Mouse (Mus musculus) forebrain, embryonic 11.5 days (tissue): ENCODE data around the gene Ptms. TPM values are rescaled to one million over a fixed set of nuclear protein-coding genes. Genes with fewer than 3 reads are reported as not detected.
A peak's percentile ranks its signal among the peaks of the same experiment; 100 is the strongest.

Experiments
- ATAC-seq: fragments of 200-750 bp; cut with Nextera tagmentation; replicated peaks from 2 replicates; pipeline ENCODE4 v1.8.0; 2017; ENCODE audit warnings: moderate TSS enrichment; ENCODE audit not compliant: low FRiP score
- DNase-seq: peaks from one replicate; pipeline ENCODE4 v3.0.0-alpha.2; 2017; ENCODE audit warnings: low spot score
- H3K27ac ChIP-seq: fragments of 300-500 bp; sonication (generic); 2 replicates; pipeline ENCODE4 v1.5.1; 2014; ENCODE audit warnings: low read depth, low read length
- H3K27me3 ChIP-seq: fragments of 300-500 bp; sonication (generic); 2 replicates; pipeline ENCODE4 v1.6.1; 2014; ENCODE audit warnings: mild to moderate bottlenecking, low read length, mixed read lengths; ENCODE audit not compliant: control insufficient read depth, insufficient read depth
- H3K36me3 ChIP-seq: fragments of 300-500 bp; sonication (generic); 2 replicates; pipeline ENCODE4 v1.6.1; 2014; ENCODE audit warnings: mild to moderate bottlenecking, low read length, moderate library complexity, mixed read lengths; ENCODE audit not compliant: control insufficient read depth, insufficient read depth
- H3K4me1 ChIP-seq: fragments of 300-500 bp; sonication (generic); replicated peaks from 2 replicates; pipeline ENCODE4 v1.6.1; 2014; ENCODE audit warnings: low read length, mixed read lengths; ENCODE audit not compliant: control insufficient read depth, insufficient read depth
- H3K4me2 ChIP-seq: fragments of 300-500 bp; sonication (generic); 2 replicates; pipeline ENCODE4 v1.6.1; 2014; ENCODE audit warnings: low read depth, mild to moderate bottlenecking, low read length, moderate library complexity, mixed read lengths; ENCODE audit not compliant: severe bottlenecking
- H3K4me3 ChIP-seq: fragments of 300-500 bp; sonication (generic); 2 replicates; pipeline ENCODE4 v1.5.1; 2014; ENCODE audit warnings: low read depth, low read length
- H3K9ac ChIP-seq: fragments of 300-500 bp; sonication (generic); 2 replicates; pipeline ENCODE4 v1.6.1; 2014; ENCODE audit warnings: low read length
- H3K9me3 ChIP-seq: fragments of 300-500 bp; sonication (generic); 2 replicates; pipeline ENCODE4 v1.6.1; 2016; ENCODE audit warnings: low read length, mixed read lengths; ENCODE audit not compliant: control insufficient read depth
- WGBS: fragments of 180-500 bp; shearing (Covaris S2); extraction: QIAGEN DNeasy Blood & Tissue Kit; methylation state at CpG from one replicate; pipeline ENCODE4 v1.1.7; 2014; 5-methylcytosine and 5-hydroxymethylcytosine counted together
- polyA plus RNA-seq: library from polyadenylated mRNA; unstranded; fragments of >200 nt; fragmentation: Nextera tagmentation; extraction: Ambion mirVana; gene quantifications from 2 replicates; pipeline ENCODE4 v1.2.1, GENCODE M21; 2014

Ptms gene
- polyA plus RNA-seq, 1 experiment from 2014 or later: 369 TPM

GRCm38 (mm10) chr6:124933127-124933526 lies 13.2 kb upstream of the Ptms start:
- ATAC-seq (no peak), DNase-seq (no peak)
- H3K9me3 ChIP-seq: no peaks in the 10 kb centered on the region
- H3K4me3 ChIP-seq: no peak overlapping the region
- no peak overlapping the region for H3K4me2 ChIP-seq
- H3K27ac ChIP-seq: no peak overlapping the region
- peaks cover 10% of the 10 kb centered on the region for H3K36me3 ChIP-seq
- no peak overlapping the region for H3K9ac ChIP-seq
- peaks cover 11% of the 10 kb centered on the region for H3K4me1 ChIP-seq
- 92% methylated on average over 3 of the region's 3 CpGs for WGBS
- no peaks in the 10 kb centered on the region for H3K27me3 ChIP-seq

GRCm38 (mm10) chr6:124932314-124932695 lies 12.4 kb upstream of the Ptms start:
- no peaks in the 10 kb centered on the region for H3K9me3 ChIP-seq
- H3K27me3 ChIP-seq: no peaks in the 10 kb centered on the region
- H3K4me3 ChIP-seq: peak overlapping the region; percentile 95
- peaks cover 10% of the 10 kb centered on the region for H3K36me3 ChIP-seq
- peak overlapping the region; percentile 94 for H3K9ac ChIP-seq
- DNase-seq: no peak
- H3K4me1 ChIP-seq: peaks cover 11% of the 10 kb centered on the region
- no peak for ATAC-seq
- 49% methylated on average over 12 of the region's 12 CpGs for WGBS
- peak overlapping the region; percentile 92 for H3K4me2 ChIP-seq
- no peak overlapping the region for H3K27ac ChIP-seq

- DNase-seq (no peak), ATAC-seq (peak; percentile 18)
- H3K36me3 ChIP-seq: peaks cover 10% of the 10 kb centered on the region
Observed at GRCm38 (mm10) chr6:124931525-124932313, 11.8 kb upstream of the Ptms start.

GRCm38 (mm10) chr6:124930754-124931524 lies 11.0 kb upstream of the Ptms start, which contains the start of gene Mlf2:
Gene Mlf2 (plus strand): TSS chr6:124931386.
- H3K4me3 ChIP-seq: peak within 1 kb of the TSS; percentile 95
- ATAC-seq (peak; percentile 94), DNase-seq (peak; percentile 100)
- under 1% methylated on average over 57 of the region's 64 CpGs for WGBS
- peak within 1 kb of the TSS; percentile 94 for H3K9ac ChIP-seq
- peak within 1 kb of the TSS; percentile 86 for H3K27ac ChIP-seq
- peaks cover 4% of the 10 kb centered on the region for H3K36me3 ChIP-seq
- H3K9me3 ChIP-seq: no peaks in the 10 kb centered on the region
- H3K27me3 ChIP-seq: no peaks in the 10 kb centered on the region
- H3K4me2 ChIP-seq: peak within 1 kb of the TSS; percentile 92
- peaks cover 11% of the 10 kb centered on the region for H3K4me1 ChIP-seq

More at GRCm38 (mm10) chr6:124931525-124932313, 11.8 kb upstream of the Ptms start:
- Histone ChIP-seq H3K4me1 (peaks cover 11% of the 10 kb centered on the region), H3K27ac (peak overlapping the region; percentile 86), H3K4me3 (peak overlapping the region; percentile 95), H3K9me3 (no peaks in the 10 kb centered on the region), H3K9ac (peak overlapping the region; percentile 94), H3K4me2 (peak overlapping the region; percentile 92), H3K27me3 (no peaks in the 10 kb centered on the region)
- 2% methylated on average over 45 of the region's 48 CpGs for WGBS

GRCm38 (mm10) chr6:124930231-124930630 lies 10.3 kb upstream of the Ptms start:
- peak overlapping the region; percentile 92; the same call in 1 of the 2 replicates for H3K4me2 ChIP-seq
- H3K9me3 ChIP-seq: no peaks in the 10 kb centered on the region
- H3K27ac ChIP-seq: peak overlapping the region; percentile 86
- H3K4me3 ChIP-seq: peak overlapping the region; percentile 95
- DNase-seq (no peak), ATAC-seq (0 out of 2 replicates have a peak, but pooled peaks have one; percentile 0)
- H3K9ac ChIP-seq: peak overlapping the region; percentile 52; the same call in 1 of the 2 replicates
- peaks cover 4% of the 10 kb centered on the region for H3K36me3 ChIP-seq
- WGBS: 35% methylated on average over 1 of the region's 1 CpGs
- H3K27me3 ChIP-seq: no peaks in the 10 kb centered on the region
- H3K4me1 ChIP-seq: peaks cover 11% of the 10 kb centered on the region

GRCm38 (mm10) chr6:124925941-124926340 lies 6.0 kb upstream of the Ptms start:
- no peak overlapping the region for H3K9ac ChIP-seq
- no peaks in the 10 kb centered on the region for H3K9me3 ChIP-seq
- no peak overlapping the region for H3K4me3 ChIP-seq
- ATAC-seq (no peak), DNase-seq (peak; percentile 44)
- 61% methylated on average over 5 of the region's 5 CpGs for WGBS
- peaks cover 10% of the 10 kb centered on the region; the same call in 1 of the 2 replicates for H3K4me1 ChIP-seq
- H3K27me3 ChIP-seq: no peaks in the 10 kb centered on the region
- H3K36me3 ChIP-seq: no peaks in the 10 kb centered on the region
- H3K4me2 ChIP-seq: no peak overlapping the region
- H3K27ac ChIP-seq: no peak overlapping the region

GRCm38 (mm10) chr6:124925173-124925793 lies 5.4 kb upstream of the Ptms start:
- no peak overlapping the region for H3K27ac ChIP-seq
- DNase-seq (peak; percentile 38), ATAC-seq (no peak)
- no peaks in the 10 kb centered on the region for H3K36me3 ChIP-seq
- no peak overlapping the region for H3K4me3 ChIP-seq
- 39% methylated on average over 12 of the region's 12 CpGs for WGBS
- peaks cover 13% of the 10 kb centered on the region for H3K4me1 ChIP-seq
- no peak overlapping the region for H3K9ac ChIP-seq
- no peaks in the 10 kb centered on the region for H3K27me3 ChIP-seq
- no peaks in the 10 kb centered on the region for H3K9me3 ChIP-seq
- no peak overlapping the region for H3K4me2 ChIP-seq

GRCm38 (mm10) chr6:124921539-124921938 lies 1.6 kb upstream of the Ptms start:
- H3K9me3 ChIP-seq: no peaks in the 10 kb centered on the region
- no peak overlapping the region for H3K4me2 ChIP-seq
- no peak overlapping the region for H3K9ac ChIP-seq
- no peaks in the 10 kb centered on the region for H3K36me3 ChIP-seq
- H3K27ac ChIP-seq: peak overlapping the region; percentile 99; the same call in 1 of the 2 replicates
- ATAC-seq: no peak
- peak; percentile 44 for DNase-seq
- no peak overlapping the region for H3K4me3 ChIP-seq
- WGBS: 74% methylated on average over 4 of the region's 4 CpGs
- H3K4me1 ChIP-seq: peaks cover 19% of the 10 kb centered on the region
- H3K27me3 ChIP-seq: no peaks in the 10 kb centered on the region
